Mouse (Mus musculus): Measurements from ENCODE around the gene Slc25a18.

- no peak for TF ChIP-seq CTCF (IDR thresholded peaks at IDR 0.05; ENCODE audit: borderline replicate concordance, control insufficient read depth, extremely low read depth, insufficient read depth, low read length, poor library complexity)
- TF ChIP-seq POLR2A (IDR thresholded peaks at IDR 0.05; ENCODE audit: control insufficient read depth, extremely low read depth, insufficient read depth, low read length, poor library complexity) = no peak
These were observed 56.7 kb downstream of the Slc25a18 start for GRCm38 (mm10) chr6:120830056-120830455.

Data from thymus, adult 2 months (tissue).